Mouse (Mus musculus): ENCODE measurements at regions not wholly inside any gene's neighbourhood (a gene's known extent, or its start where the extent isn't known, plus 50 kb on each side); places are given as distances from the start of the nearest gene placed in this dataset.

GRCm38 (mm10) chr17:67569865-67570264, 62.7 kb downstream of the Lrrc30 start:
- Histone ChIP-seq H3K27ac (ENCODE audit: low read depth) (no peak overlapping the region), H3K9me3 (ENCODE audit: control insufficient read depth, low read length) (no peaks in the 10 kb centered on the region), H3K4me1 (replicated peaks; ENCODE audit: control insufficient read depth, insufficient read depth, low read length) (0 out of 2 replicates have a peak, but pooled peaks cover 5% of the 10 kb centered on the region), H3K27me3 (replicated peaks; ENCODE audit: control insufficient read depth, insufficient read depth, low read length) (no peaks in the 10 kb centered on the region), H3K4me3 (ENCODE audit: low read depth, low read length) (no peak overlapping the region), H3K36me3 (ENCODE audit: control insufficient read depth, insufficient read depth, low read length) (no peaks in the 10 kb centered on the region), H3K4me2 (ENCODE audit: low read length) (no peak overlapping the region), H3K9ac (ENCODE audit: low read length) (no peak overlapping the region)
- 86% methylated on average over 6 of the region's 6 CpGs for WGBS
- ATAC-seq (replicated peaks; ENCODE audit: low FRiP score, low TSS enrichment, low read depth) (no peak), DNase-seq (ENCODE audit: low spot score) (no peak)

GRCm38 (mm10) chr17:67566216-67566615, 66.3 kb downstream of the Lrrc30 start:
- Histone ChIP-seq H3K4me1 (replicated peaks; ENCODE audit: control insufficient read depth, insufficient read depth, low read length) (0 out of 2 replicates have a peak, but pooled peaks cover 5% of the 10 kb centered on the region), H3K9me3 (ENCODE audit: control insufficient read depth, low read length) (no peaks in the 10 kb centered on the region), H3K4me3 (ENCODE audit: low read depth, low read length) (no peak overlapping the region), H3K27ac (ENCODE audit: low read depth) (peak overlapping the region; percentile 24; the same call in 1 of the 2 replicates), H3K9ac (ENCODE audit: low read length) (no peak overlapping the region), H3K36me3 (ENCODE audit: control insufficient read depth, insufficient read depth, low read length) (no peaks in the 10 kb centered on the region), H3K4me2 (ENCODE audit: low read length) (no peak overlapping the region), H3K27me3 (replicated peaks; ENCODE audit: control insufficient read depth, insufficient read depth, low read length) (no peaks in the 10 kb centered on the region)
- no peak for ATAC-seq (replicated peaks; ENCODE audit: low FRiP score, low TSS enrichment, low read depth)
- no peak for DNase-seq (ENCODE audit: low spot score)
- 64% methylated on average over 11 of the region's 11 CpGs for WGBS

- Histone ChIP-seq H3K9me3 (ENCODE audit: control insufficient read depth, low read length) (no peaks in the 10 kb centered on the region), H3K4me1 (replicated peaks; ENCODE audit: control insufficient read depth, insufficient read depth, low read length) (0 out of 2 replicates have a peak, but pooled peaks cover 5% of the 10 kb centered on the region), H3K4me3 (ENCODE audit: low read depth, low read length) (no peak overlapping the region), H3K27ac (ENCODE audit: low read depth) (peak overlapping the region; percentile 24; the same call in 1 of the 2 replicates), H3K27me3 (replicated peaks; ENCODE audit: control insufficient read depth, insufficient read depth, low read length) (no peaks in the 10 kb centered on the region), H3K9ac (ENCODE audit: low read length) (no peak overlapping the region), H3K36me3 (ENCODE audit: control insufficient read depth, insufficient read depth, low read length) (no peaks in the 10 kb centered on the region), H3K4me2 (ENCODE audit: low read length) (no peak overlapping the region)
- 20% methylated on average over 3 of the region's 3 CpGs for WGBS
- ATAC-seq (replicated peaks; ENCODE audit: low FRiP score, low TSS enrichment, low read depth) (no peak), DNase-seq (ENCODE audit: low spot score) (no peak)
Measured at GRCm38 (mm10) chr17:67565746-67566145, 66.8 kb downstream of the Lrrc30 start.

GRCm38 (mm10) chr17:67564845-67565244, 67.7 kb downstream of the Lrrc30 start:
- 55% methylated on average over 3 of the region's 3 CpGs for WGBS
- H3K27me3 ChIP-seq (replicated peaks; ENCODE audit: control insufficient read depth, insufficient read depth, low read length), result no peaks in the 10 kb centered on the region
- no peak overlapping the region for H3K4me2 ChIP-seq (ENCODE audit: low read length)
- no peaks in the 10 kb centered on the region for H3K36me3 ChIP-seq (ENCODE audit: control insufficient read depth, insufficient read depth, low read length)
- H3K9ac ChIP-seq (ENCODE audit: low read length), result no peak overlapping the region
- ATAC-seq (replicated peaks; ENCODE audit: low FRiP score, low TSS enrichment, low read depth), result no peak
- no peaks in the 10 kb centered on the region for H3K9me3 ChIP-seq (ENCODE audit: control insufficient read depth, low read length)
- 0 out of 2 replicates have a peak, but pooled peaks cover 5% of the 10 kb centered on the region for H3K4me1 ChIP-seq (replicated peaks; ENCODE audit: control insufficient read depth, insufficient read depth, low read length)
- no peak overlapping the region for H3K4me3 ChIP-seq (ENCODE audit: low read depth, low read length)
- no peak for DNase-seq (ENCODE audit: low spot score)
- no peak overlapping the region for H3K27ac ChIP-seq (ENCODE audit: low read depth)

- Histone ChIP-seq H3K36me3 (ENCODE audit: control insufficient read depth, insufficient read depth, low read length) (no peaks in the 10 kb centered on the region), H3K27me3 (replicated peaks; ENCODE audit: control insufficient read depth, insufficient read depth, low read length) (no peaks in the 10 kb centered on the region), H3K9me3 (ENCODE audit: control insufficient read depth, low read length) (no peaks in the 10 kb centered on the region), H3K9ac (ENCODE audit: low read length) (no peak overlapping the region), H3K27ac (ENCODE audit: low read depth) (no peak overlapping the region), H3K4me3 (ENCODE audit: low read depth, low read length) (no peak overlapping the region), H3K4me2 (ENCODE audit: low read length) (no peak overlapping the region), H3K4me1 (replicated peaks; ENCODE audit: control insufficient read depth, insufficient read depth, low read length) (0 out of 2 replicates have a peak, but pooled peaks cover 5% of the 10 kb centered on the region)
- 83% methylated on average over 7 of the region's 7 CpGs for WGBS
- no peak for DNase-seq (ENCODE audit: low spot score)
- no peak for ATAC-seq (replicated peaks; ENCODE audit: low FRiP score, low TSS enrichment, low read depth)
Measured at GRCm38 (mm10) chr17:67563036-67563435, 69.5 kb downstream of the Lrrc30 start.

- Histone ChIP-seq H3K36me3 (ENCODE audit: control insufficient read depth, insufficient read depth, low read length) (no peaks in the 10 kb centered on the region), H3K27me3 (replicated peaks; ENCODE audit: control insufficient read depth, insufficient read depth, low read length) (no peaks in the 10 kb centered on the region), H3K4me2 (ENCODE audit: low read length) (no peak overlapping the region), H3K27ac (ENCODE audit: low read depth) (no peak overlapping the region), H3K9ac (ENCODE audit: low read length) (no peak overlapping the region), H3K4me1 (replicated peaks; ENCODE audit: control insufficient read depth, insufficient read depth, low read length) (0 out of 2 replicates have a peak, but pooled peaks cover 5% of the 10 kb centered on the region), H3K4me3 (ENCODE audit: low read depth, low read length) (no peak overlapping the region), H3K9me3 (ENCODE audit: control insufficient read depth, low read length) (no peaks in the 10 kb centered on the region)
- DNase-seq (ENCODE audit: low spot score) (no peak), ATAC-seq (replicated peaks; ENCODE audit: low FRiP score, low TSS enrichment, low read depth) (no peak)
- 46% methylated on average over 4 of the region's 4 CpGs for WGBS
Measured at GRCm38 (mm10) chr17:67561802-67562201, 70.7 kb downstream of the Lrrc30 start.

- no peak overlapping the region for H3K4me2 ChIP-seq (ENCODE audit: low read length)
- no peak for ATAC-seq (replicated peaks; ENCODE audit: low FRiP score, low TSS enrichment, low read depth)
- no peak overlapping the region for H3K4me3 ChIP-seq (ENCODE audit: low read depth, low read length)
- no peak for DNase-seq (ENCODE audit: low spot score)
- H3K9me3 ChIP-seq (ENCODE audit: control insufficient read depth, low read length), result no peaks in the 10 kb centered on the region
- H3K4me1 ChIP-seq (replicated peaks; ENCODE audit: control insufficient read depth, insufficient read depth, low read length), result no peaks in the 10 kb centered on the region
- 57% methylated on average over 7 of the region's 7 CpGs for WGBS
- H3K27ac ChIP-seq (ENCODE audit: low read depth), result no peak overlapping the region
- no peaks in the 10 kb centered on the region for H3K27me3 ChIP-seq (replicated peaks; ENCODE audit: control insufficient read depth, insufficient read depth, low read length)
- no peak overlapping the region for H3K9ac ChIP-seq (ENCODE audit: low read length)
- no peaks in the 10 kb centered on the region for H3K36me3 ChIP-seq (ENCODE audit: control insufficient read depth, insufficient read depth, low read length)
Measured at GRCm38 (mm10) chr17:67557351-67557870, 75.1 kb downstream of the Lrrc30 start.

GRCm38 (mm10) chr17:67552581-67553139, 79.9 kb downstream of the Lrrc30 start:
- no peak overlapping the region for H3K4me2 ChIP-seq (ENCODE audit: low read length)
- no peaks in the 10 kb centered on the region for H3K27me3 ChIP-seq (replicated peaks; ENCODE audit: control insufficient read depth, insufficient read depth, low read length)
- H3K4me3 ChIP-seq (ENCODE audit: low read depth, low read length), result no peak overlapping the region
- H3K27ac ChIP-seq (ENCODE audit: low read depth), result no peak overlapping the region
- no peaks in the 10 kb centered on the region for H3K4me1 ChIP-seq (replicated peaks; ENCODE audit: control insufficient read depth, insufficient read depth, low read length)
- H3K36me3 ChIP-seq (ENCODE audit: control insufficient read depth, insufficient read depth, low read length), result no peaks in the 10 kb centered on the region
- DNase-seq (ENCODE audit: low spot score) (no peak), ATAC-seq (replicated peaks; ENCODE audit: low FRiP score, low TSS enrichment, low read depth) (no peak)
- no peak overlapping the region for H3K9ac ChIP-seq (ENCODE audit: low read length)
- 73% methylated on average over 21 of the region's 21 CpGs for WGBS
- H3K9me3 ChIP-seq (ENCODE audit: control insufficient read depth, low read length), result no peaks in the 10 kb centered on the region

Measured in intestine, embryonic 14.5 days (tissue).